Mouse (Mus musculus) lung, postnatal 10 days (tissue): ENCODE results near the gene Tacr1.
A peak's percentile ranks its signal among the peaks of the same experiment; 100 is the strongest.
"Not testable (repeated sequence)": the region's sequence is repeated elsewhere in the genome, so short reads cannot be mapped to it uniquely, and the experiment has no call there.

Source experiments
- DNase-seq: peaks from one replicate; pipeline ENCODE4 v3.0.0; 2021

Tacr1 gene

GRCm38 (mm10) chr6:82401595-82402451 is at the start of gene Tacr1:
Tacr1 (plus strand) TSS chr6:82402334.
- DNase-seq: peak; percentile 14

- DNase-seq: no peak
Measured at GRCm38 (mm10) chr6:82376144-82376543, 26.0 kb upstream of the Tacr1 start.

- no peak for DNase-seq
Measured at GRCm38 (mm10) chr6:82383556-82383955, 18.6 kb upstream of the Tacr1 start.

- peak; percentile 54 for DNase-seq
Measured at GRCm38 (mm10) chr6:82402501-82403495, 664 bp downstream of the Tacr1 start.

- no peak for DNase-seq
Measured at GRCm38 (mm10) chr6:82418367-82418766, 16.2 kb downstream of the Tacr1 start.

- DNase-seq: no peak
Measured at GRCm38 (mm10) chr6:82420222-82420621, 18.1 kb downstream of the Tacr1 start.

GRCm38 (mm10) chr6:82428890-82429289 is 26.8 kb downstream of the Tacr1 start:
- DNase-seq: no peak

- no peak for DNase-seq
Measured at GRCm38 (mm10) chr6:82429766-82430165, 27.6 kb downstream of the Tacr1 start.

GRCm38 (mm10) chr6:82437174-82437573 is 35.0 kb downstream of the Tacr1 start:
- no peak for DNase-seq

GRCm38 (mm10) chr6:82452206-82453095 is 50.3 kb downstream of the Tacr1 start:
- DNase-seq: not testable (repeated sequence)

- no peak for DNase-seq
Measured at GRCm38 (mm10) chr6:82455245-82455644, 53.1 kb downstream of the Tacr1 start.

GRCm38 (mm10) chr6:82457163-82457763 is 55.1 kb downstream of the Tacr1 start:
- no peak for DNase-seq

GRCm38 (mm10) chr6:82458762-82459389 is 56.7 kb downstream of the Tacr1 start:
- no peak for DNase-seq

- no peak for DNase-seq
Measured at GRCm38 (mm10) chr6:82463171-82463570, 61.0 kb downstream of the Tacr1 start.

GRCm38 (mm10) chr6:82474477-82474876 is 72.3 kb downstream of the Tacr1 start:
- no peak for DNase-seq

- DNase-seq: no peak
Measured at GRCm38 (mm10) chr6:82483842-82484241, 81.7 kb downstream of the Tacr1 start.

- no peak for DNase-seq
Measured at GRCm38 (mm10) chr6:82494481-82494880, 92.3 kb downstream of the Tacr1 start.

GRCm38 (mm10) chr6:82510843-82511416 is 108.8 kb downstream of the Tacr1 start:
- DNase-seq: no peak

- no peak for DNase-seq
Measured at GRCm38 (mm10) chr6:82519626-82520025, 117.5 kb downstream of the Tacr1 start.

- DNase-seq: no peak
Measured at GRCm38 (mm10) chr6:82522567-82522966, 120.4 kb downstream of the Tacr1 start.
